Comparison of ENCODE assay signal across 8 mouse cellular contexts in the genomic region with DNA sequence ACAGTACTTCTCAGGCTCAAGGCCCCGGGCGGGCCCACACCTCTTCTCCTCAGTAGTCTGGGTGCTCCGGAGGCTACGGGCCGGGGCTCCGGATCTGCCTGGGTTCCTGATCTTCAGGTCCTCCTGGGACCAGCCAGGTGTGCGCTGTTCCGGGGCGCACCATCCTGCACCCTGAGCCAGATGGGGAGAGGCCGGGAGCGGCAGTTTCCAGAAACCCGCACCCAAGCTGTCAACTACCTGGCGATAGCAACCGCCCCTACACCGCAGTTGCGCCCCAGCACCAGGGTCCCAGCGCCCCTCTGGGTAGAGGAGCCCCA. TPM values are rescaled to one million over a fixed set of nuclear protein-coding genes. Genes with fewer than 3 reads are reported as not detected.
DNase-seq lines count a peak whose midpoint lies in the region; ATAC-seq and TF ChIP-seq lines count a peak whose summit lies in the region.

No protein-coding gene starts in this region.

- H3K9me3 ChIP-seq in embryonic facial prominence, embryonic 12.5 days, result no peaks in the 10 kb centered on the region
- no peaks in the 10 kb centered on the region for H3K9me3 ChIP-seq in intestine, postnatal 0 days (ENCODE audit: control insufficient read depth)
- no peaks in the 10 kb centered on the region for H3K9me3 ChIP-seq in neural tube, embryonic 13.5 days

- H3K27me3 ChIP-seq in liver, adult 2 months (ENCODE audit: control insufficient read depth, insufficient read depth, low read length), result no peaks in the 10 kb centered on the region
- peaks cover 28% of the 10 kb centered on the region for H3K27me3 ChIP-seq in embryonic facial prominence, embryonic 12.5 days
- no peaks in the 10 kb centered on the region for H3K27me3 ChIP-seq in intestine, postnatal 0 days (replicated peaks; ENCODE audit: control insufficient read depth, insufficient read depth, low read length)
- H3K27me3 ChIP-seq in neural tube, embryonic 13.5 days, result peaks cover 49% of the 10 kb centered on the region

- peak overlapping the region; percentile 62 for H3K4me3 ChIP-seq in liver, adult 2 months (ENCODE audit: insufficient read depth, low read depth, low read length)
- H3K4me3 ChIP-seq in embryonic facial prominence, embryonic 12.5 days, result peak overlapping the region; percentile 44
- peak overlapping the region; percentile 55 for H3K4me3 ChIP-seq in intestine, postnatal 0 days (ENCODE audit: low read depth, low read length)
- peak overlapping the region; percentile 32 for H3K4me3 ChIP-seq in neural tube, embryonic 13.5 days

- peak overlapping the region; percentile 59 for H3K27ac ChIP-seq in liver, adult 2 months (replicated peaks; ENCODE audit: insufficient read depth, low read depth, low read length)
- peak overlapping the region; percentile 64 for H3K27ac ChIP-seq in embryonic facial prominence, embryonic 12.5 days
- peak overlapping the region; percentile 94 for H3K27ac ChIP-seq in intestine, postnatal 0 days (ENCODE audit: low read depth, low read length)
- peak overlapping the region; percentile 78 for H3K27ac ChIP-seq in neural tube, embryonic 13.5 days (replicated peaks)

- no peaks in the 10 kb centered on the region for H3K79me2 ChIP-seq in liver, adult 2 months (ENCODE audit: control insufficient read depth, insufficient read depth, low read length)

- H3K36me3 ChIP-seq in liver, adult 2 months (ENCODE audit: control insufficient read depth, insufficient read depth, low read length), result no peaks in the 10 kb centered on the region
- H3K36me3 ChIP-seq in embryonic facial prominence, embryonic 12.5 days, result 0 out of 2 replicates have a peak, but pooled peaks cover 4% of the 10 kb centered on the region
- H3K36me3 ChIP-seq in intestine, postnatal 0 days (ENCODE audit: control insufficient read depth, insufficient read depth), result peaks cover 24% of the 10 kb centered on the region; the same call in 1 of the 2 replicates
- no peaks in the 10 kb centered on the region for H3K36me3 ChIP-seq in neural tube, embryonic 13.5 days

- ATAC-seq in embryonic facial prominence, embryonic 12.5 days (ENCODE audit: insufficient number of reproducible peaks, insufficient read depth, low FRiP score, low TSS enrichment), result no peak
- ATAC-seq in intestine, postnatal 0 days, result peak; percentile 40
- peak; percentile 17; the same call in 1 of the 2 replicates for ATAC-seq in neural tube, embryonic 13.5 days (ENCODE audit: low read depth)

- H3K4me2 ChIP-seq in embryonic facial prominence, embryonic 12.5 days (replicated peaks), result peak overlapping the region; percentile 84
- H3K4me2 ChIP-seq in intestine, postnatal 0 days (replicated peaks; ENCODE audit: low read depth), result peak overlapping the region; percentile 95
- peak overlapping the region; percentile 57 for H3K4me2 ChIP-seq in neural tube, embryonic 13.5 days

- peak overlapping the region; percentile 49 for H3K9ac ChIP-seq in liver, adult 2 months (ENCODE audit: low read depth, low read length)
- peak overlapping the region; percentile 54 for H3K9ac ChIP-seq in embryonic facial prominence, embryonic 12.5 days
- peak overlapping the region; percentile 71 for H3K9ac ChIP-seq in intestine, postnatal 0 days (ENCODE audit: low read depth, low read length)
- H3K9ac ChIP-seq in neural tube, embryonic 13.5 days, result peak overlapping the region; percentile 66

- TF ChIP-seq POLR2A in liver, adult 2 months (IDR thresholded peaks at IDR 0.05; ENCODE audit: extremely low read depth, insufficient read depth, low read length), result no peak

- no peak for DNase-seq in liver, adult 2 months (ENCODE audit: extremely low read depth, low read depth, low spot score)
- no peak for DNase-seq in liver
- no peak for DNase-seq in cerebellum, postnatal 36 days
- no peak for DNase-seq in Muller cell, postnatal 12 days (ENCODE audit: inconsistent ontology term)
- DNase-seq in adrenal gland, adult (ENCODE audit: inconsistent age in 2 of 2, low spot score in 1 of 2), result no peak

- H3K4me1 ChIP-seq in liver, adult 2 months (ENCODE audit: control insufficient read depth, insufficient read depth, low read length), result peaks cover 4% of the 10 kb centered on the region; the same call in 1 of the 2 replicates
- H3K4me1 ChIP-seq in embryonic facial prominence, embryonic 12.5 days, result peaks cover 41% of the 10 kb centered on the region
- peaks cover 17% of the 10 kb centered on the region; the same call in 1 of the 2 replicates for H3K4me1 ChIP-seq in intestine, postnatal 0 days (replicated peaks; ENCODE audit: control insufficient read depth, insufficient read depth, low read length)
- peaks cover 58% of the 10 kb centered on the region for H3K4me1 ChIP-seq in neural tube, embryonic 13.5 days (replicated peaks)

- TF ChIP-seq CTCF in liver, adult 2 months (IDR thresholded peaks at IDR 0.05; ENCODE audit: low read depth, low read length), result no peak
- no peak for TF ChIP-seq CTCF in intestine, postnatal 0 days (IDR thresholded peaks at IDR 0.05; ENCODE audit: low read depth)

- WGBS in liver, adult 2 months, result under 1% methylated on average over 17 of the region's 17 CpGs
- WGBS in embryonic facial prominence, embryonic 12.5 days, result under 1% methylated on average over 17 of the region's 17 CpGs
- WGBS in intestine, postnatal 0 days, result 5% methylated on average over 14 of the region's 17 CpGs
- WGBS in neural tube, embryonic 13.5 days, result 4% methylated on average over 17 of the region's 17 CpGs

RNA-seq across cellular contexts. Expression of a gene that starts 1.7 kb away (rescaled TPM):
- total RNA-seq in liver, adult 2 months (2014; rRNA removed), result 0.55 and 1.1 TPM in 2 replicates
- polyA plus RNA-seq in liver, adult 2 months (2012; rRNA removed), result 1.7 and 3.1 TPM in 2 replicates
- polyA plus RNA-seq in embryonic facial prominence, embryonic 12.5 days (2016; fragmentation: Nextera tagmentation; extraction: Ambion mirVana), result 1.3 TPM in 2 replicates
- 18.2 TPM in 2 replicates for polyA plus RNA-seq in intestine, postnatal 0 days (2015; fragmentation: Nextera tagmentation; extraction: Ambion mirVana)
- polyA plus RNA-seq in neural tube, embryonic 13.5 days (2015; fragmentation: Nextera tagmentation; extraction: Ambion mirVana), result 0.95 and 1.5 TPM in 2 replicates

RNA-seq across cellular contexts. Expression of a gene that starts 1.8 kb away (rescaled TPM):
- 5.3 and 8.8 TPM in 2 replicates for total RNA-seq in liver, adult 2 months (2014; rRNA removed)
- polyA plus RNA-seq in liver, adult 2 months (2012; rRNA removed), result 11.8 and 13.5 TPM in 2 replicates
- 17.5 and 19.1 TPM in 2 replicates for polyA plus RNA-seq in embryonic facial prominence, embryonic 12.5 days (2016; fragmentation: Nextera tagmentation; extraction: Ambion mirVana)
- 23.8 and 26.3 TPM in 2 replicates for polyA plus RNA-seq in intestine, postnatal 0 days (2015; fragmentation: Nextera tagmentation; extraction: Ambion mirVana)
- 8.6 and 9.7 TPM in 2 replicates for polyA plus RNA-seq in neural tube, embryonic 13.5 days (2015; fragmentation: Nextera tagmentation; extraction: Ambion mirVana)

RNA-seq across cellular contexts. Expression of a gene that starts 17.3 kb away (rescaled TPM):
- not detected in 2 replicates for total RNA-seq in liver, adult 2 months (2014; rRNA removed)
- not detected in 2 replicates for polyA plus RNA-seq in liver, adult 2 months (2012; rRNA removed)
- polyA plus RNA-seq in embryonic facial prominence, embryonic 12.5 days (2016; fragmentation: Nextera tagmentation; extraction: Ambion mirVana), result 0.26 TPM in 1 of 2 replicates, not detected in the other
- polyA plus RNA-seq in intestine, postnatal 0 days (2015; fragmentation: Nextera tagmentation; extraction: Ambion mirVana), result not detected in 2 replicates
- polyA plus RNA-seq in neural tube, embryonic 13.5 days (2015; fragmentation: Nextera tagmentation; extraction: Ambion mirVana), result 0.18 TPM in 1 of 2 replicates, not detected in the other

RNA-seq across cellular contexts. Expression of a gene that starts 29.3 kb away (rescaled TPM):
- 0.37 and 0.40 TPM in 2 replicates for total RNA-seq in liver, adult 2 months (2014; rRNA removed)
- 0.21 and 0.40 TPM in 2 replicates for polyA plus RNA-seq in liver, adult 2 months (2012; rRNA removed)
- polyA plus RNA-seq in embryonic facial prominence, embryonic 12.5 days (2016; fragmentation: Nextera tagmentation; extraction: Ambion mirVana), result 0.54 and 1.3 TPM in 2 replicates
- polyA plus RNA-seq in intestine, postnatal 0 days (2015; fragmentation: Nextera tagmentation; extraction: Ambion mirVana), result 0.29 and 0.37 TPM in 2 replicates
- polyA plus RNA-seq in neural tube, embryonic 13.5 days (2015; fragmentation: Nextera tagmentation; extraction: Ambion mirVana), result 0.56 and 1.6 TPM in 2 replicates

RNA-seq across cellular contexts. Expression of a gene that starts 29.3 kb away (rescaled TPM):
- total RNA-seq in liver, adult 2 months (2014; rRNA removed), result 37.9 and 54.2 TPM in 2 replicates
- 124 and 152 TPM in 2 replicates for polyA plus RNA-seq in liver, adult 2 months (2012; rRNA removed)
- polyA plus RNA-seq in embryonic facial prominence, embryonic 12.5 days (2016; fragmentation: Nextera tagmentation; extraction: Ambion mirVana), result 29.6 and 31.0 TPM in 2 replicates
- 116 and 129 TPM in 2 replicates for polyA plus RNA-seq in intestine, postnatal 0 days (2015; fragmentation: Nextera tagmentation; extraction: Ambion mirVana)
- polyA plus RNA-seq in neural tube, embryonic 13.5 days (2015; fragmentation: Nextera tagmentation; extraction: Ambion mirVana), result 15.3 and 17.5 TPM in 2 replicates
